Mouse (Mus musculus) gastrocnemius, postnatal 4 days (tissue): ENCODE data around the gene Fxyd1. TPM values are rescaled to one million over a fixed set of nuclear protein-coding genes. Genes with fewer than 3 reads are reported as not detected.

ENCODE experiments used
- DNase-seq, 2 experiments: peaks; one replicate each; pipeline ENCODE4 v3.0.0; 2021 to 2022; ENCODE audit warnings: low spot score in 2 of 2, mixed read lengths in 2 of 2
- total RNA-seq, 2 experiments: library from RNA; stranded (reverse); gene quantifications; 2 replicates each; pipeline ENCODE4 v1.2.3; 2021

The Fxyd1 gene
- total RNA-seq, 2 experiments from 2014 or later = 587 to 732 TPM

- no peak for DNase-seq
Observed at GRCm38 (mm10) chr7:31080611-31081010, 23.6 kb upstream of the Fxyd1 start.

DNA sequence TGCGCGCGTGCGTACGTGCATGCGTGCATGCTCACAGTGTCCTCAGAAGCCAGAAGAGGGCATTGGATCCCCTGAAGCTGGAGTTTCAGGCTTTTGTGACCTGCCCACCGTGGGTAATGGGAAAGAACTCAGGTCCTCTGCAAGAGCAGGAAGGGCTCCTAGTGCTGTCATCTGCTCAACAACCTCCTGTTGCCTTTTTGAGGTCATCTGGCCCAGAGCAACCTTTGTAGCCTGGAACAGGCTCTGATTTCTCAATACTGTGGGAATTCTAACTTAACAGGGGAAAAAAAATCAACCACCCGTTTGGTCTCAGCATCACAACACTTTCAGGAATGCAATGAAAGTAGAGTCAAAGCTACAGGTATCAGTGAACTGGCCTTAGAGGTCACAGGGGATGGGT, 22.7 kb upstream of the Fxyd1 start:
- no peak for DNase-seq

- no peak for DNase-seq
Observed at GRCm38 (mm10) chr7:31077885-31078445, 21.0 kb upstream of the Fxyd1 start.

DNA sequence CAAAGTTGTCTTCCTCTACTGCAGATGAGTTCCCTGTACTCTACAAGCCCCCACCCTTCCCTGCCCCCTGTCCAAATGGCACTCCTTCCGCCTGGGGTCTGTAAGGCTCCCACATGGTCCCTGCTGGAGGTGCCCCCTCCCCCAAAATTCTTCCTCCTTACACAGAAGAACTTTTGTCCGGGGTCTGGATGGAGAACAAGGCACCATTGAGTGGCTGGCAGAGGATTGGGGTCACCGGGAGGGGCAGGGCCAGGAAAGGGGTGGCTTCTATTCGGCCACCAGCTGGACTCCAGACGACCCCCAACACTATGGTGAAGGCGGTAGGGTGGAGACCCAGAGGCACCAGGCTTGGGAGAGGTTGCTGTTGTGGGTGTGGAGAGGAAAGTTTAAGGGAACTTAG, 20.5 kb upstream of the Fxyd1 start:
- DNase-seq = no peak

- DNase-seq = no peak
Observed at GRCm38 (mm10) chr7:31076492-31076891, 19.5 kb upstream of the Fxyd1 start, which contains the start of gene Fxyd3. TSS of gene Fxyd3 (minus strand) at chr7:31076704.

- no peak for DNase-seq
Observed at GRCm38 (mm10) chr7:31074713-31075069, 17.7 kb upstream of the Fxyd1 start.

GRCm38 (mm10) chr7:31074061-31074712, 17.2 kb upstream of the Fxyd1 start:
- DNase-seq = no peak

GRCm38 (mm10) chr7:31073546-31073945, 16.5 kb upstream of the Fxyd1 start:
- no peak for DNase-seq

- no peak for DNase-seq
Observed at GRCm38 (mm10) chr7:31072326-31072725, 15.3 kb upstream of the Fxyd1 start.

GRCm38 (mm10) chr7:31070324-31070723, 13.3 kb upstream of the Fxyd1 start:
- DNase-seq = no peak

DNA sequence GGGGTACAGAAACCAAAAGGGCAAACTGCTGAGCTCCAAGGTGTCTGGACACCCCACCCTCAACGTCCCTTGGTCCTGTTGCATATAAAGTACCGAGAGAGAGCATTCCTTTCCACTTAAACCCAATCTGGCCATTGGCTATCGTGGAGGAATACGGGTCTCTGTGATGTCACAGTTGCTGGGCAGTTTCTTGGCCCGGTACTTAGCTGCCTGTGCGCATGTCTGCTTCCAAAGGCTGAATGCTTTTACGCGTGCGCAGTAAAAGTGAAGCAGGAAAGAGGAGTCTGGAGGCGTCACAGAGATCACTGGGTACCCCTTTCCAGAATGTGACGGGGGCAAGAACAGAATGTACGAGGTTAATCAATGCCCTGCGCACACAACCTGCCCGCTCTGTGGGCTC, 12.5 kb upstream of the Fxyd1 start:
- DNase-seq = no peak

DNA sequence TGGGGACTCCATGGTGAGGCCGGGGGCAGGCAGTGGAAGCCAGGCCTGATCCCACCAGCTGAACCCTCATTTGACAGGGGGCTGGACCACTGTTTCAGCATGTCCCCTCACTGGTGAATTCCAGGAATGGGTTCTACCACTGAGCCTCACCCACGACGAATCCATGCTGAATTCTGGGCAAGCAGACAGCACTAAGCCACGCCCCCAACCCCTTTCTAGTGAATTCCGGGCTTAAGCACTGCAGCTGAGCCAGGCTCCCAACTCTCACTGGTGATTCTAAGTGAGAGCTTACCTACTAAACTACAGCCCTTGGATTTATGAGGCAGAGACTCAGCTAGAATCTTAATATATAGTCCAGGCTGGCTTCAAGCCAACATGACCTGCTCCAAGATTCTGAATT, 10.8 kb upstream of the Fxyd1 start:
- peak in 1 of 2 experiments; percentile 74 for DNase-seq

DNA sequence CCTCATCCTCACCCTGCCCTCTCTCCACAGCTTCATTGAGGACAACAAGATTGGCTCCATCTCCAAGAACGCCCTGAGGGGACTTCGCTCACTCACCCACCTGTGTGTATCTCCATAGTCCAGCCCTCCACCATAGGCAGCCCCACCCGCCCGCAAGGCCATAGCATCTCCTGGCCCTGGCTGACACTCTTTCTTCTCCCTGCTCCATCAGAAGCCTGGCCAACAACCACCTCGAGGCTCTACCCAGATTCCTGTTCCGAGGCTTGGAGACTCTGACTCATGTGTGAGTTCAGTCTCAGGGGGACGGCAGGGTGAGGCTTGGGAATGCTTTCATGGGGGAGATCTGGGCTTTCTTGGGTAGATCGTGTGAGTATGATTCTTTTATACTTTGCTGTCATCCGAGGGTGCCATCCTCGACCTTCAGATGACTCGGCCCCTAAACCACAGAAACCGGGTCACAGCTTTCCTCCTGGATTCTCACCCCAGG, 6.1 kb upstream of the Fxyd1 start:
- DNase-seq = no peak

DNA sequence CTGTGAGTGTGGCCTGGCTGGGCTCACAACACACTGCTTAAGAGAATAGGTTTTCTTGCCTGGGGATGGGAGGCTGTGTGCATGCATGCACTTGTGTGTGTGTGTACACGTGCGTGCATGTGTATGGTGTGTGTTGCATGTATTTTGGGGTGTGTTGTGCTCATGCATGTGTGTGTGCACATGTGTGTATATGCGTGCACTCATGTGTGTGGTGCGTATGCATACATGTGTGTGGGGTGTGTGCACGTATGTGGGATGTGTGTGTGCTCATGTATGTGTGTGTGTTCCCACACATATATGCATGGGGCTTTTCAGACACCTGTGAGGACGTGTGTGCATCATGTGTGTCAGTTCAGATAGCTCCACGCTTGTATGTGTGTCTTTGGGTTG, 3.6 kb upstream of the Fxyd1 start:
- DNase-seq = no peak

DNA sequence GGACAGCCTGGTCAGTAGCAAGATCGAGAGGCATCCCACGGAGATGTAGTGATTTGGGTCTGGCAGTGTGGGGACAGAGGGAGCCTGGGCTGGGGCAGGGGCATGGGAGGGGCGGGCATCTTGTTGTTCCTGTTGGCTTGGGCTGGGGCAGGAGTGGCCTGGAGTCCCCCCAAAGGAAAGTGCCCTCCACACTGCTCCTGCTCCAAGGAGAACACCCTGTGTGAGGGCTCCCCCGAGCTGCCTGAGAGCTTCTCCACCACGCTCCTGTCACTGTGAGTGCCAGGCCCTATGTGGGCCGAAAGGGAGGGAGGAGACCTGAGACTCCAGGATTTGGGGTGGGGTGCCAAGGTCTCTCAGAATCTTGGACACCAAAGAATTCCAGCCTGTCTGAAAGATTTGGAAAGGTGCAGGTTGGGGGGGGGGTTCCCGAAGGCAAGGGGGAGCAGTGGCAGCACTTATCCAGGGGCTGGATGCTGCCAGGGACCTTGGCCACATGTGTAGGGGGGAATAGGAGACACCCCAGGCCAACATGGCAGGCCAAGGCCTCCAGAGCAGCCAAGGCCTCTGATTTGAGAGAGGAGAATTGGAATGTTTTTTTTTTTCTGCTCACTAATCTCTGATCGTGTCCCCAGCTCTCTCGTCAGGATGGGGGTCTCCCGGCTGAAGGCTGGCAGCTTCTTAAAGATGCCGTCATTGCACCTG, 3.1 kb upstream of the Fxyd1 start:
- DNase-seq = no peak

DNA sequence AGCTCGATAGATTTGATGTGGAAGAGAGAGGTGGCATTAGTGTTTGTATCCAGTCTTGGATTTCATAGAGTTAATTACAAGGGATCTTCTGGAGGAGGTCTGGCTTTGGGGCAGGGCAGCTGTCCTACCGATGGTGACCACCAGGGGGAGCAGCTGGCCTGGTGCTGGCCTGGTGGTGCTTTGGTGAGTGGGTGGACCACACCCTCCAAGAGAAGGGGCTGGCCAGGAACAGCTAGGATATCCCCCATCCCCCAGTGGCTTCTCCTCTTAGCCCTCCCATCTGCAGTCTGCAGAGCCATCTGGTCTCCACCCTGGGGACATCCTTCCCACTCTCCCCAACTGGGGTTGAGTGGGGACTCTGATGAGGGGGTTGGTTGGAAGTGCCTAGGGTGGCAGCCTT, 2.1 kb upstream of the Fxyd1 start, which contains the start of gene Lgi4:
Lgi4 (plus strand) TSS at position 235 of the 400 bp plus-strand sequence.
- peak; percentile 88 for DNase-seq

GRCm38 (mm10) chr7:31058211-31058610, 1.2 kb upstream of the Fxyd1 start:
- no peak for DNase-seq

DNA sequence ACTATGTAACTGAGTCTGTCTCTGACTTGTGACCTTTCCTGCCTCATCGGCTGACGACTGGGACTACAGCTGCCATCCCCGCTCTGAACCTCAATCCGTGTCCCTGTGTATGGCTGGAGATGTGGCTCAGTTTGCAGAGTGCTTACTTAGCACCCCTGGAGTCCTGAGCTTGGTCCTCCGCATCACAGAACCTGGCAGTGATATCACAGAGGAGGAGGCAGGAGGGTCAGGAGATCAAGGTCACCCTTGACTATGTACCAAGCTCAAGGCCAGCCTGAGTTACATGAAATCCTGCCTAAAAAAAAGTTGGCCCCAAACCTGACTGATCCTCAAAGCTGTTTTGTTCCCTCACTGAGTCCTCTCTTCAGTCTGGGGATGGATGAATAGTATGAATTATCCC, 731 bp upstream of the Fxyd1 start:
- no peak for DNase-seq

GRCm38 (mm10) chr7:31056448-31056847, 551 bp downstream of the Fxyd1 start:
- DNase-seq = no peak

DNA sequence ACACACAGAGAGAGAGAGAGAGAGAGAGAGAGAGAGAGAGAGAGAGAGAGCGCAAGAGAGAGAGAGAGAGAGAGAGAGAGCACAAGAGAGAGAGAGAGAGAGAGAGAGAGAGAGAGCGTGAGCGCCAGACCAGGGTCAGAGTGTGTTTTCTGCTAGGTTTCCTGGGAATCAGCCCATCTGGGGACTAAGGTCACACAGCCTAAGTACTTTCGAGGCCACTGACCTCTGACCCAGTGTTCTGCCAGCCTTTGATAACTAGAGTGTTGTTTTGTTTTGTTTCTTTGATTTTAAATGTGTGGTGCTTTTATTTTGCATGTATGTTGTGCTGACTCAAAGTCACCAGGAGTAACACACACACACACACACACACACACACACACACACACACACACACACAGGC, 1.1 kb downstream of the Fxyd1 start:
- DNase-seq = no peak

DNA sequence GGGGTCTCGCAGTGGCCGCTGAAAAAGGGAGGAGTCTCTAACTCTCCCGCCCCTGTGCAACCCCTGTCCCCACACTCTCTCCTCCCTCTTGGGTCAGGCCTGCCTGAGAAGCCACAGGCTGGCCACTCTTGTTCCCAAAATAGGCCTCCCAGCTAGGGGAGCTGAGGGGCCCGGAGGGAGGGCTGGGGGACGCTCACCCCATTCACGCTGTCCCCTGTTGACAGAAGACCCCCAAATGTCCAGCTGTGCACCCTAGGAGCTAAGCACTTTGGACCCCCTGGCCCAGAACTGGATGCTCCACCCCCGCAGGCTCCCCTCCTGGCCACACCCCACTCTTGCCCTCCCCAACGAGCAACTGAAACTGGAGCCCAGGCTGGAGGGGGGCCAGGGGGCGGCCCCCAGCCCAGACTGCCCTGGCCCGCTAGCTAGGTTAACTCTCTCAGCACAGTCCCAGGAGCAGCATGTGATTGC, 1.6 kb downstream of the Fxyd1 start:
- DNase-seq = peak; percentile 91 to 92

DNA sequence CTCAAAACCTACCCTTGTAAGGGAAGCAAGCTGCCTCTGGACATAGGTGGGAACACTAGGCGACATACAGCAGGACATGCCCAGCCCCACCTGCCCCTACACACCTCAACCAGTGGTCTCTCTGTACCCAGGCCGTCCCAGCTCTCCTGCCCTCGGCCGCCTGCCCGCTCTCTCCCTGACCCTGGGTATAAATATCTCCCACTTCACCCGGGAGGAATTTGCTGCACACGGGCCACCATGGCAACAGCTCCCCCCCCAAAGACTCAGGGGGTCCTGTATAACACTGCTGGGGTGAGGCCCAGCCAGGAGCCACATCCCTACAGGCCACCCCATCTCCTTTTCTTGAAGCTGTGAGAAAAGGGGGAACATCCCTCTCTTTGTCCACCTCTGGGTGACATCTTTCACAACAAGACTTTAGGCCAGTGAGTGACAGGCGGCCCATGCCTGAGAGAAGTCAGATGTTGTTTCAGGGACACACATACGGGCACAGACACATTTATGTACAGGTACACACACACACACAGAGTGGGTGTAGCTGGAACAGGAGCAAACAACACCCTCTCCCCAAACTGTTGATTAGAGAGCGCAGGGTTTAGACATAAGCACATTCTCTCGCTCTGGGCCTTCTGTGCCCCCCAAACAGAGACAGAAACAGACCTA, 2.2 kb downstream of the Fxyd1 start:
- no peak for DNase-seq
